Mouse (Mus musculus) fibroblast of lung, adult 2 months (primary cell): ENCODE results near the gene Hc.

Experiments
- DNase-seq: peaks from one replicate; pipeline ENCODE4 v3.0.0-alpha.2; 2011; ENCODE audit warnings: low read depth

Gene Hc

GRCm38 (mm10) chr2:35061338-35061737 lies at the start of gene Hc:
TSS of gene Hc (minus strand) at chr2:35061438.
- DNase-seq: no peak

GRCm38 (mm10) chr2:35110521-35110920 lies 49.3 kb upstream of the Hc start:
- no peak for DNase-seq

- no peak for DNase-seq
Observed at GRCm38 (mm10) chr2:35109924-35110304, 48.7 kb upstream of the Hc start.

- DNase-seq: peak; percentile 71
Observed at GRCm38 (mm10) chr2:35109141-35109923, 48.1 kb upstream of the Hc start, which contains the start of gene Cntrl. TSS of gene Cntrl (plus strand) at chr2:35109492.

- peak; percentile 39 for DNase-seq
Observed at GRCm38 (mm10) chr2:35108712-35109111, 47.5 kb upstream of the Hc start.

- DNase-seq: no peak
Observed at GRCm38 (mm10) chr2:35107984-35108635, 46.9 kb upstream of the Hc start.

- DNase-seq: no peak
Observed at GRCm38 (mm10) chr2:35104843-35105242, 43.6 kb upstream of the Hc start.

GRCm38 (mm10) chr2:35103558-35103957 lies 42.3 kb upstream of the Hc start:
- DNase-seq: no peak

GRCm38 (mm10) chr2:35102777-35103176 lies 41.5 kb upstream of the Hc start:
- no peak for DNase-seq

- no peak for DNase-seq
Observed at GRCm38 (mm10) chr2:35101443-35101842, 40.2 kb upstream of the Hc start, which contains the start of gene AI182371. TSS of gene AI182371 (minus strand) at chr2:35101543.

- no peak for DNase-seq
Observed at GRCm38 (mm10) chr2:35100529-35100928, 39.3 kb upstream of the Hc start.

- DNase-seq: no peak
Observed at GRCm38 (mm10) chr2:35087418-35087817, 26.2 kb upstream of the Hc start.

- DNase-seq: no peak
Observed at GRCm38 (mm10) chr2:35079166-35079565, 17.9 kb upstream of the Hc start.

- DNase-seq: no peak
Observed at GRCm38 (mm10) chr2:35074328-35074727, 13.1 kb upstream of the Hc start.

- no peak for DNase-seq
Observed at GRCm38 (mm10) chr2:35072547-35072946, 11.3 kb upstream of the Hc start.

- no peak for DNase-seq
Observed at GRCm38 (mm10) chr2:35070275-35070674, 9.0 kb upstream of the Hc start.

GRCm38 (mm10) chr2:35069124-35069523 lies 7.9 kb upstream of the Hc start:
- no peak for DNase-seq

- DNase-seq: no peak
Observed at GRCm38 (mm10) chr2:35067117-35067516, 5.9 kb upstream of the Hc start.

GRCm38 (mm10) chr2:35066525-35067082 lies 5.4 kb upstream of the Hc start:
- DNase-seq: no peak

- DNase-seq: no peak
Observed at GRCm38 (mm10) chr2:35063333-35064030, 2.2 kb upstream of the Hc start.

- DNase-seq: no peak
Observed at GRCm38 (mm10) chr2:35060897-35061296, 341 bp downstream of the Hc start.

GRCm38 (mm10) chr2:35060256-35060655 lies 982 bp downstream of the Hc start:
- no peak for DNase-seq

GRCm38 (mm10) chr2:35058325-35058724 lies 2.9 kb downstream of the Hc start:
- no peak for DNase-seq
